ENCODE assay signal across 11 mouse cellular contexts in genomic region chr10:45468180-45468915, GRCm38 (mm10). TPM values are rescaled to one million over a fixed set of nuclear protein-coding genes. Genes with fewer than 3 reads are reported as not detected.
DNase-seq lines count a peak whose midpoint lies in the region; ATAC-seq lines count a peak whose summit lies in the region.
"Had no signal": no experiment of that assay in that cellular context is flagged by ENCODE, and none has a peak within 500 bp of the region (broad histone marks: within the 10 kb centered on the region; RNA-seq: fewer than 3 reads in every experiment).

No protein-coding gene starts in this region.

- H3K4me1 ChIP-seq in erythroblast, embryonic 14.5 days (ENCODE audit: control insufficient read depth), result peaks cover 33% of the 10 kb centered on the region
- peaks cover 9% of the 10 kb centered on the region; the same call in 1 of the 2 replicates for H3K4me1 ChIP-seq in lung, embryonic 16.5 days (replicated peaks; ENCODE audit: control insufficient read depth, insufficient read depth, low read length)
- H3K4me1 ChIP-seq in intestine, embryonic 15.5 days (replicated peaks), result 0 out of 2 replicates have a peak, but pooled peaks cover 5% of the 10 kb centered on the region
- H3K4me1 ChIP-seq in neural tube, embryonic 13.5 days (replicated peaks), result peaks cover 40% of the 10 kb centered on the region

- H3K27ac ChIP-seq in lung, embryonic 16.5 days (ENCODE audit: low read length), result no peak overlapping the region
- no peak overlapping the region for H3K27ac ChIP-seq in intestine, embryonic 15.5 days
- H3K27ac ChIP-seq in neural tube, embryonic 13.5 days (replicated peaks), result no peak overlapping the region

- peak overlapping the region; percentile 64 for H3K4me3 ChIP-seq in erythroblast, embryonic 14.5 days (replicated peaks)
- H3K4me3 ChIP-seq in lung, embryonic 16.5 days (ENCODE audit: low read length), result peak overlapping the region; percentile 13; the same call in 1 of the 2 replicates
- no peak overlapping the region for H3K4me3 ChIP-seq in intestine, embryonic 15.5 days (replicated peaks)
- H3K4me3 ChIP-seq in neural tube, embryonic 13.5 days, result peak overlapping the region; percentile 47

- peaks cover 3% of the 10 kb centered on the region for H3K36me3 ChIP-seq in erythroblast, embryonic 14.5 days (ENCODE audit: control insufficient read depth)
- H3K36me3 ChIP-seq in lung, embryonic 16.5 days (ENCODE audit: control insufficient read depth, insufficient read depth, low read length), result no peaks in the 10 kb centered on the region
- no peaks in the 10 kb centered on the region for H3K36me3 ChIP-seq in intestine, embryonic 15.5 days
- no peaks in the 10 kb centered on the region for H3K36me3 ChIP-seq in neural tube, embryonic 13.5 days

- no peak overlapping the region for H3K9ac ChIP-seq in lung, embryonic 16.5 days (ENCODE audit: low read length)
- H3K9ac ChIP-seq in intestine, embryonic 15.5 days, result no peak overlapping the region
- H3K9ac ChIP-seq in neural tube, embryonic 13.5 days, result no peak overlapping the region; the same call in 1 of the 2 replicates

- 23% methylated on average over 4 of the region's 4 CpGs for WGBS in lung, embryonic 16.5 days
- 26% methylated on average over 4 of the region's 4 CpGs for WGBS in intestine, embryonic 15.5 days
- 39% methylated on average over 4 of the region's 4 CpGs for WGBS in neural tube, embryonic 13.5 days

- no peak for ATAC-seq in erythroblast, adult 5-6 weeks (replicated peaks; ENCODE audit: low FRiP score, poor library complexity, severe bottlenecking)
- no peak for ATAC-seq in lung, embryonic 16.5 days (ENCODE audit: low read depth)
- no peak for ATAC-seq in intestine, embryonic 15.5 days
- ATAC-seq in neural tube, embryonic 13.5 days (ENCODE audit: low read depth), result no peak

- peaks cover 7% of the 10 kb centered on the region for H3K27me3 ChIP-seq in erythroblast, embryonic 14.5 days (ENCODE audit: control insufficient read depth)
- H3K27me3 ChIP-seq in lung, embryonic 16.5 days (ENCODE audit: control insufficient read depth, insufficient read depth, low read depth, low read length), result peaks cover 26% of the 10 kb centered on the region
- H3K27me3 ChIP-seq in intestine, embryonic 15.5 days (replicated peaks), result peaks cover 11% of the 10 kb centered on the region
- H3K27me3 ChIP-seq in neural tube, embryonic 13.5 days, result peaks cover 13% of the 10 kb centered on the region

- no peak for DNase-seq in lung, adult 18-20 months
- DNase-seq in embryo, embryonic 11 days, result no peak
- DNase-seq in urinary bladder, postnatal 14 days (ENCODE audit: low spot score), result no peak
- DNase-seq: cerebellum, postnatal 10 days; thymus, adult 18-20 months had no signal

- peak overlapping the region; percentile 29; the same call in 1 of the 2 replicates for H3K4me2 ChIP-seq in lung, embryonic 16.5 days (ENCODE audit: low read depth, low read length)
- peak overlapping the region; percentile 66; the same call in 1 of the 2 replicates for H3K4me2 ChIP-seq in intestine, embryonic 15.5 days (replicated peaks)
- peak overlapping the region; percentile 71 for H3K4me2 ChIP-seq in neural tube, embryonic 13.5 days

- no peaks in the 10 kb centered on the region for H3K9me3 ChIP-seq in erythroblast, embryonic 14.5 days (ENCODE audit: control insufficient read depth, low read length)
- no peaks in the 10 kb centered on the region for H3K9me3 ChIP-seq in lung, embryonic 16.5 days (ENCODE audit: control insufficient read depth, low read length)
- no peaks in the 10 kb centered on the region for H3K9me3 ChIP-seq in intestine, embryonic 15.5 days
- no peaks in the 10 kb centered on the region for H3K9me3 ChIP-seq in neural tube, embryonic 13.5 days

RNA-seq across cellular contexts. Expression of gene Lin28b, which starts 17.8 kb away (rescaled TPM):
- polyA plus RNA-seq in erythroblast, embryonic 14.5 days (2012), result 0.16 and 0.18 TPM in 2 replicates
- total RNA-seq in erythroblast, adult 5-6 weeks (2015; ENCODE audit: low replicate concordance), result not detected in 2 replicates
- not detected in 2 replicates for total RNA-seq in erythroblast, adult 5-6 weeks (2017; ENCODE audit: low replicate concordance)
- 0.48 and 0.97 TPM in 2 replicates for polyA plus RNA-seq in lung, embryonic 16.5 days (2015; fragmentation: Nextera tagmentation; extraction: Ambion mirVana)
- polyA plus RNA-seq in intestine, embryonic 15.5 days (2015; fragmentation: Nextera tagmentation; extraction: Ambion mirVana), result 0.92 and 1.2 TPM in 2 replicates
- 9.1 TPM in 2 replicates for polyA plus RNA-seq in neural tube, embryonic 13.5 days (2015; fragmentation: Nextera tagmentation; extraction: Ambion mirVana)
- total RNA-seq: gastrocnemius, postnatal 4 days had no signal
